Comparison of ENCODE assay signal across 15 mouse cellular contexts in genomic region chr1:150587410-150587809, GRCm38 (mm10).
DNase-seq lines count a peak whose midpoint lies in the region; ATAC-seq and TF ChIP-seq lines count a peak whose summit lies in the region.
"Had no signal": no experiment of that assay in that cellular context is flagged by ENCODE, and none has a peak within 500 bp of the region (broad histone marks: within the 10 kb centered on the region; RNA-seq: fewer than 3 reads in every experiment).

No protein-coding gene starts in this region.

- H3K9me3 ChIP-seq in forebrain, embryonic 11.5 days (ENCODE audit: control insufficient read depth, low read length): no peaks in the 10 kb centered on the region
- H3K9me3 ChIP-seq in forebrain, embryonic 16.5 days (ENCODE audit: control insufficient read depth, low read length): no peaks in the 10 kb centered on the region
- no peaks in the 10 kb centered on the region for H3K9me3 ChIP-seq in embryonic facial prominence, embryonic 12.5 days
- H3K9me3 ChIP-seq in hindbrain, postnatal 0 days (ENCODE audit: low read length): no peaks in the 10 kb centered on the region
- H3K9me3 ChIP-seq in neural tube, embryonic 13.5 days: no peaks in the 10 kb centered on the region
- H3K9me3 ChIP-seq in lung, postnatal 0 days (ENCODE audit: low read length): no peaks in the 10 kb centered on the region
- H3K9me3 ChIP-seq: heart, embryonic 15.5 days; limb, embryonic 12.5 days had no signal

- H3K27me3 ChIP-seq in forebrain, embryonic 11.5 days (ENCODE audit: control insufficient read depth, insufficient read depth, low read length): peaks cover 3% of the 10 kb centered on the region; the same call in 1 of the 2 replicates
- H3K27me3 ChIP-seq in forebrain, embryonic 16.5 days (replicated peaks; ENCODE audit: control insufficient read depth, insufficient read depth, low read length): no peaks in the 10 kb centered on the region
- H3K27me3 ChIP-seq in embryonic facial prominence, embryonic 12.5 days: no peaks in the 10 kb centered on the region
- no peaks in the 10 kb centered on the region for H3K27me3 ChIP-seq in hindbrain, postnatal 0 days (ENCODE audit: insufficient read depth, low read length)
- peaks cover 7% of the 10 kb centered on the region for H3K27me3 ChIP-seq in neural tube, embryonic 13.5 days
- no peaks in the 10 kb centered on the region for H3K27me3 ChIP-seq in thymus, adult 2 months (ENCODE audit: control insufficient read depth, insufficient read depth, low read length)
- no peaks in the 10 kb centered on the region for H3K27me3 ChIP-seq in lung, postnatal 0 days (replicated peaks; ENCODE audit: insufficient read depth, low read length)
- H3K27me3 ChIP-seq: heart, embryonic 15.5 days had no signal

- H3K4me2 ChIP-seq in forebrain, embryonic 11.5 days (ENCODE audit: low read depth, low read length, severe bottlenecking): no peak overlapping the region
- no peak overlapping the region for H3K4me2 ChIP-seq in forebrain, embryonic 16.5 days (ENCODE audit: low read length)
- H3K4me2 ChIP-seq in embryonic facial prominence, embryonic 12.5 days (replicated peaks): no peak overlapping the region
- no peak overlapping the region for H3K4me2 ChIP-seq in hindbrain, postnatal 0 days (ENCODE audit: low read depth, low read length)
- no peak overlapping the region for H3K4me2 ChIP-seq in neural tube, embryonic 13.5 days
- no peak overlapping the region for H3K4me2 ChIP-seq in lung, postnatal 0 days (replicated peaks; ENCODE audit: low read depth, low read length)
- H3K4me2 ChIP-seq: heart, embryonic 15.5 days; limb, embryonic 12.5 days had no signal

- no peak overlapping the region for H3K4me3 ChIP-seq in forebrain, embryonic 11.5 days (ENCODE audit: low read depth, low read length)
- H3K4me3 ChIP-seq in forebrain, embryonic 16.5 days (replicated peaks; ENCODE audit: low read length): no peak overlapping the region
- no peak overlapping the region for H3K4me3 ChIP-seq in embryonic facial prominence, embryonic 12.5 days
- H3K4me3 ChIP-seq in hindbrain, postnatal 0 days (ENCODE audit: low read length): no peak overlapping the region
- no peak overlapping the region for H3K4me3 ChIP-seq in neural tube, embryonic 13.5 days
- H3K4me3 ChIP-seq in thymus, adult 2 months (ENCODE audit: control insufficient read depth, insufficient read depth, low read length): no peak overlapping the region
- no peak overlapping the region for H3K4me3 ChIP-seq in lung, postnatal 0 days (ENCODE audit: low read depth, low read length)
- H3K4me3 ChIP-seq: heart, embryonic 15.5 days; limb, embryonic 12.5 days had no signal

- H3K36me3 ChIP-seq in forebrain, embryonic 11.5 days (ENCODE audit: control insufficient read depth, insufficient read depth, low read length): no peaks in the 10 kb centered on the region
- no peaks in the 10 kb centered on the region for H3K36me3 ChIP-seq in forebrain, embryonic 16.5 days (ENCODE audit: control insufficient read depth, insufficient read depth)
- peaks cover 46% of the 10 kb centered on the region for H3K36me3 ChIP-seq in embryonic facial prominence, embryonic 12.5 days
- no peaks in the 10 kb centered on the region for H3K36me3 ChIP-seq in hindbrain, postnatal 0 days (ENCODE audit: insufficient read depth, low read length)
- no peaks in the 10 kb centered on the region for H3K36me3 ChIP-seq in neural tube, embryonic 13.5 days
- H3K36me3 ChIP-seq in thymus, adult 2 months (ENCODE audit: control insufficient read depth, insufficient read depth, low read length): no peaks in the 10 kb centered on the region
- H3K36me3 ChIP-seq in lung, postnatal 0 days (ENCODE audit: insufficient read depth, low read length): no peaks in the 10 kb centered on the region

- TF ChIP-seq POLR2A in thymus, adult 2 months (IDR thresholded peaks at IDR 0.05; ENCODE audit: control insufficient read depth, extremely low read depth, insufficient read depth, low read length, poor library complexity): no peak

- DNase-seq in forebrain, embryonic 11.5 days (ENCODE audit: low spot score): no peak
- peak; percentile 2 for DNase-seq in hindbrain, postnatal 0 days (ENCODE audit: low spot score)
- DNase-seq in thymus, adult 2 months: no peak
- DNase-seq in lung, postnatal 0 days (ENCODE audit: low spot score): no peak
- no peak for DNase-seq in spleen, postnatal 4 days (ENCODE audit: low spot score in 2 of 2)
- DNase-seq: adrenal gland, postnatal 36 days; cerebellum, postnatal 25 days; lung, postnatal 4 days; thymus, adult 18-20 months had no signal

- no peaks in the 10 kb centered on the region; the same call in 1 of the 2 replicates for H3K4me1 ChIP-seq in forebrain, embryonic 11.5 days (replicated peaks; ENCODE audit: control insufficient read depth, insufficient read depth, low read length)
- no peaks in the 10 kb centered on the region; the same call in 1 of the 2 replicates for H3K4me1 ChIP-seq in forebrain, embryonic 16.5 days (replicated peaks; ENCODE audit: control insufficient read depth, insufficient read depth, low read length)
- no peaks in the 10 kb centered on the region for H3K4me1 ChIP-seq in embryonic facial prominence, embryonic 12.5 days
- H3K4me1 ChIP-seq in hindbrain, postnatal 0 days (ENCODE audit: insufficient read depth, low read length): no peaks in the 10 kb centered on the region
- H3K4me1 ChIP-seq in neural tube, embryonic 13.5 days (replicated peaks): no peaks in the 10 kb centered on the region
- H3K4me1 ChIP-seq in thymus, adult 2 months (replicated peaks; ENCODE audit: control insufficient read depth, insufficient read depth, low read length): no peaks in the 10 kb centered on the region
- H3K4me1 ChIP-seq in lung, postnatal 0 days (ENCODE audit: insufficient read depth, low read depth, low read length): no peaks in the 10 kb centered on the region
- H3K4me1 ChIP-seq: heart, embryonic 15.5 days had no signal

- no peak overlapping the region for H3K9ac ChIP-seq in forebrain, embryonic 11.5 days (ENCODE audit: low read length)
- H3K9ac ChIP-seq in forebrain, embryonic 16.5 days (replicated peaks; ENCODE audit: low read depth, low read length): no peak overlapping the region
- no peak overlapping the region for H3K9ac ChIP-seq in embryonic facial prominence, embryonic 12.5 days
- H3K9ac ChIP-seq in hindbrain, postnatal 0 days (replicated peaks; ENCODE audit: low read length): no peak overlapping the region
- no peak overlapping the region for H3K9ac ChIP-seq in neural tube, embryonic 13.5 days
- no peak overlapping the region for H3K9ac ChIP-seq in lung, postnatal 0 days (replicated peaks; ENCODE audit: low read depth)
- H3K9ac ChIP-seq: heart, embryonic 15.5 days; limb, embryonic 12.5 days had no signal

- ATAC-seq in forebrain, embryonic 11.5 days (replicated peaks; ENCODE audit: low FRiP score): peak; percentile 69
- no peak for ATAC-seq in forebrain, embryonic 16.5 days
- peak; percentile 74 for ATAC-seq in embryonic facial prominence, embryonic 12.5 days (ENCODE audit: insufficient number of reproducible peaks, insufficient read depth, low FRiP score, low TSS enrichment)
- ATAC-seq in hindbrain, postnatal 0 days: no peak
- ATAC-seq in neural tube, embryonic 13.5 days (ENCODE audit: low read depth): peak; percentile 36
- no peak for ATAC-seq in lung, postnatal 0 days
- ATAC-seq: inflammation-experienced regulatory T-cells, adult 6 months had no signal

- no peak overlapping the region for H3K27ac ChIP-seq in forebrain, embryonic 11.5 days (ENCODE audit: low read depth, low read length)
- H3K27ac ChIP-seq in forebrain, embryonic 16.5 days (ENCODE audit: low read length): no peak overlapping the region
- no peak overlapping the region for H3K27ac ChIP-seq in embryonic facial prominence, embryonic 12.5 days
- H3K27ac ChIP-seq in hindbrain, postnatal 0 days: no peak overlapping the region
- H3K27ac ChIP-seq in neural tube, embryonic 13.5 days (replicated peaks): no peak overlapping the region
- H3K27ac ChIP-seq in thymus, adult 2 months (ENCODE audit: control insufficient read depth, insufficient read depth, low read length): no peak overlapping the region
- no peak overlapping the region for H3K27ac ChIP-seq in lung, postnatal 0 days (ENCODE audit: low read length)
- H3K27ac ChIP-seq: heart, embryonic 15.5 days; limb, embryonic 12.5 days had no signal

- TF ChIP-seq CTCF in hindbrain, postnatal 0 days (IDR thresholded peaks at IDR 0.05; ENCODE audit: low read depth): no peak
- TF ChIP-seq CTCF in thymus, adult 2 months (IDR thresholded peaks at IDR 0.05; ENCODE audit: borderline replicate concordance, control insufficient read depth, extremely low read depth, insufficient read depth, low read length, poor library complexity): no peak
- no peak for TF ChIP-seq CTCF in lung, postnatal 0 days (IDR thresholded peaks at IDR 0.05)

- TF ChIP-seq EP300 in lung, postnatal 0 days (IDR thresholded peaks at IDR 0.05): no peak

Comparison
In these comparisons a context has a peak if more than half of its experiments do, and no peak if none do; other contexts are left out.
1. ATAC-seq: peak in forebrain, embryonic 11.5 days (single experiment), embryonic facial prominence, embryonic 12.5 days (single experiment) and neural tube, embryonic 13.5 days (single experiment); none in forebrain, embryonic 16.5 days (single experiment), hindbrain, postnatal 0 days (single experiment) and lung, postnatal 0 days (single experiment).